Mouse (Mus musculus): ENCODE measurements at regions not wholly inside any gene's neighbourhood (a gene's known extent, or its start where the extent isn't known, plus 50 kb on each side); places are given as distances from the start of the nearest gene placed in this dataset.

DNA sequence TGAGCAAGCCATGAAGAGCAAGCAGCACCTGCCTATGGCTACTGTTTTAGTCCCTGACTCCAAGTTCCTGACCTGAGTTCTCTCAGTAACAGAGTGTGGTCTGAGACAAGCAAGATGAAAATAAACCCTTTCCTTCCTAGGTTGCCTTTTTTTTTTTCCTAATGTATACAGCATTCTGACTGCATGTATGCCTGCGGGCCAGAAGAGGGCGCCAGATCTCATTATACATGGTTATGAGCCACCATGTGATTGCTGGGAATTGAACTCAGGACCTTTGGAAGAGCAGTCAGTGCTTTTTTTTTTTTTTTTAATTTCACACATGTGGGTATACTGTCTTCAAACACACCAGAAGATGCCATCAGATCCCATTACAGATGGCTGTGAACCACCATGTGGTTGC, 69.3 kb upstream of the Usp24 start:
- Histone ChIP-seq H3K4me3 (ENCODE audit: control insufficient read depth in 1 of 2, insufficient read depth in 1 of 2, low read depth in 1 of 2, low read length in 2 of 2) (no peak overlapping the region), H3K27me3 (ENCODE audit: control insufficient read depth, insufficient read depth, low read length) (no peaks in the 10 kb centered on the region), H3K4me2 (ENCODE audit: low read length) (no peak overlapping the region), H3K4me1 (ENCODE audit: control insufficient read depth in 2 of 2, insufficient read depth in 2 of 2, low read length in 2 of 2) (0 out of 4 replicates have a peak, but pooled peaks cover 0 to 3% of the 10 kb centered on the region in 2 experiments), H3K9me3 (ENCODE audit: control insufficient read depth, low read length) (no peaks in the 10 kb centered on the region), H3K27ac (replicated peaks in 1 of 2; ENCODE audit: control insufficient read depth in 1 of 2, insufficient read depth in 1 of 2, low read depth in 2 of 2, low read length in 2 of 2) (no peak overlapping the region), H3K9ac (ENCODE audit: low read length) (no peak overlapping the region), H3K36me3 (ENCODE audit: control insufficient read depth, insufficient read depth, low read length) (no peaks in the 10 kb centered on the region)
- 69% methylated on average over 2 of the region's 2 CpGs for WGBS
- no peak for ATAC-seq (ENCODE audit: insufficient number of reproducible peaks, insufficient read depth, low FRiP score, low read depth)

DNA sequence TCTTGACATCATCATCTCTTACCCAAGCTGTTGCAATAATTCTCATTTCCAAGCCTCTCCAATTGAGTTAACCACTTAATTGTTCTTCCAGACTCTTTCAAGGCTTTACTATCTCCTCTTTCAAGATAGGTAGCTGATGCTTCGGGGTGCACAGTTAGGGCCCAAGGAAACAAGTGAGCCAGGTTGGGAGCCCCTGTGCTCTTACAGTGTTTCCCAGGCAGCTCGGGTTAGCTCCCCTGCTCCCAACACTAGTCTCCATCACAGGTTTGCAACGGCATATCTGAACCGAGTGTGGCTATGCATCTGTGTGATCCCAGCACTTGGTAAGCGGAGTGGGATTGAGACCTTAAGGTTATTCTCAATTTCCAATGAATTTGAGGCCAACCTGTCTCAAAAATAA, 68.6 kb upstream of the Usp24 start:
- H3K4me3 ChIP-seq (ENCODE audit: control insufficient read depth in 1 of 2, insufficient read depth in 1 of 2, low read depth in 1 of 2, low read length in 2 of 2) = no peak overlapping the region
- H3K4me1 ChIP-seq (ENCODE audit: control insufficient read depth in 2 of 2, insufficient read depth in 2 of 2, low read length in 2 of 2) = 0 out of 4 replicates have a peak, but pooled peaks cover 0 to 3% of the 10 kb centered on the region in 2 experiments
- H3K4me2 ChIP-seq (ENCODE audit: low read length) = no peak overlapping the region
- WGBS = 86% methylated on average over 5 of the region's 5 CpGs
- 0 out of 2 replicates have a peak, but pooled peaks cover 4% of the 10 kb centered on the region for H3K9me3 ChIP-seq (ENCODE audit: control insufficient read depth, low read length)
- no peaks in the 10 kb centered on the region for H3K36me3 ChIP-seq (ENCODE audit: control insufficient read depth, insufficient read depth, low read length)
- no peaks in the 10 kb centered on the region for H3K27me3 ChIP-seq (ENCODE audit: control insufficient read depth, insufficient read depth, low read length)
- H3K27ac ChIP-seq (replicated peaks in 1 of 2; ENCODE audit: control insufficient read depth in 1 of 2, insufficient read depth in 1 of 2, low read depth in 2 of 2, low read length in 2 of 2) = no peak overlapping the region
- ATAC-seq (ENCODE audit: insufficient number of reproducible peaks, insufficient read depth, low FRiP score, low read depth) = no peak
- H3K9ac ChIP-seq (ENCODE audit: low read length) = no peak overlapping the region

DNA sequence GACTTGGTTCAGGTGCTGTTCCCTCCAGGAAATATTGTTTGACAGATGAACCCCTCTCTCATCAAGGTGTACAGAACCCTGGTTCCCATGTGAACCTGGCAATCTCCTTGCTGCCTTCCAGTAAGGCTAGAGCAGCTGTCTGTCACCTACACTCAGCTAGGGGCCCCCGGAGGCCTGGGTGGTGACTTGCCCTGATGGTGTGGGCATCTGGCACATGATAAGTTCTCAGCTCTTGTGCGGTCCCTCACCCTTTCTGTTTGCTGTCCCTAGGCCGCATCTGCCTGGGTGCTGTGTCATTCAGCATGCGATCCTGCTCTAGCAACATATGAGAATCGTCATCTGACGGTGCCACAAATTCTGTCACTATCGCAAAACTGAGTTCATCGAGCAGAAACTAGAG, 67.7 kb upstream of the Usp24 start:
- 85% methylated on average over 8 of the region's 8 CpGs for WGBS
- Histone ChIP-seq H3K4me1 (ENCODE audit: control insufficient read depth in 2 of 2, insufficient read depth in 2 of 2, low read length in 2 of 2) (0 out of 4 replicates have a peak, but pooled peaks cover 0 to 3% of the 10 kb centered on the region in 2 experiments), H3K27ac (replicated peaks in 1 of 2; ENCODE audit: control insufficient read depth in 1 of 2, insufficient read depth in 1 of 2, low read depth in 2 of 2, low read length in 2 of 2) (no peak overlapping the region), H3K4me3 (ENCODE audit: control insufficient read depth in 1 of 2, insufficient read depth in 1 of 2, low read depth in 1 of 2, low read length in 2 of 2) (no peak overlapping the region), H3K4me2 (ENCODE audit: low read length) (no peak overlapping the region), H3K36me3 (ENCODE audit: control insufficient read depth, insufficient read depth, low read length) (no peaks in the 10 kb centered on the region), H3K9ac (ENCODE audit: low read length) (no peak overlapping the region), H3K27me3 (ENCODE audit: control insufficient read depth, insufficient read depth, low read length) (no peaks in the 10 kb centered on the region), H3K9me3 (ENCODE audit: control insufficient read depth, low read length) (0 out of 2 replicates have a peak, but pooled peaks cover 5% of the 10 kb centered on the region)
- no peak for ATAC-seq (ENCODE audit: insufficient number of reproducible peaks, insufficient read depth, low FRiP score, low read depth)

DNA sequence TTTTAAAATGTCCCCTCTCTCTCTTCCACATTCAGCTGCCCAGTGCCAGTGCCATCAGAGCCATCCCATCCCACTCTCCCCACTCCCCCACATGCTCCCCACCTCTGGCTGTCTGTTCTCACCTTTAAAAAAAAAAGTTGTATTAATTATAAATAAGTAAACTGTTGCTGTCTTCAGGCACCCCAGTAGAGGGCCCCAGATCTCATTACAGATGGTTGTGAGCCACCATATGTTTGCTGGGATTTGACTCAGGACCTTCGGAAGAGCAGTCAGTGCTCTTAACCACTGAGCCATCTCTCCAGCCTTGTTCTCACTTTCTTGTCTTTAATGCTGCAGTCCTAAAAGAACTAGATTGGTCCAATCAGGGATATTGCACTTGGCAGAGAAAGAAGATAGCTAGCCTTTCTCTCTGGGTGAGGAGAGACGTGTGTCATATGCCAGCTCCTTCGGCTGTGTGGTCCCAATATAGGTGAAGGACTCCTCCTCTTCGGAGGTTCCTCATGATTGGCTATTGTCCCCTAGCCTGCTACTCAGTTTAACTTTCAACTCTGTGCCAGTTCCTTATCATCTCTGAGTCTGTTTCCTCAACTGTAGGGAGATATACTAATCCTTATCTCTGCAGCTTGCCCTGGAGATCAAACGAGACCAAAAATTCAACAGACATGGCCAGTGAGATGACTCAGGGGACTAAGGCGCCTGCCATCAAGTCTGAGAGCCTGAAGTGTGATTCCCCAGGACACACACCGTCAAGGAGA, 66.8 kb upstream of the Usp24 start:
- Histone ChIP-seq H3K27ac (replicated peaks in 1 of 2; ENCODE audit: control insufficient read depth in 1 of 2, insufficient read depth in 1 of 2, low read depth in 2 of 2, low read length in 2 of 2) (no peak overlapping the region), H3K4me3 (ENCODE audit: control insufficient read depth in 1 of 2, insufficient read depth in 1 of 2, low read depth in 1 of 2, low read length in 2 of 2) (no peak overlapping the region), H3K36me3 (ENCODE audit: control insufficient read depth, insufficient read depth, low read length) (no peaks in the 10 kb centered on the region), H3K27me3 (ENCODE audit: control insufficient read depth, insufficient read depth, low read length) (no peaks in the 10 kb centered on the region), H3K4me1 (ENCODE audit: control insufficient read depth in 2 of 2, insufficient read depth in 2 of 2, low read length in 2 of 2) (0 out of 4 replicates have a peak, but pooled peaks cover 0 to 3% of the 10 kb centered on the region in 2 experiments), H3K9ac (ENCODE audit: low read length) (no peak overlapping the region), H3K9me3 (ENCODE audit: control insufficient read depth, low read length) (0 out of 2 replicates have a peak, but pooled peaks cover 5% of the 10 kb centered on the region), H3K4me2 (ENCODE audit: low read length) (no peak overlapping the region)
- 21% methylated on average over 7 of the region's 7 CpGs for WGBS
- no peak for ATAC-seq (ENCODE audit: insufficient number of reproducible peaks, insufficient read depth, low FRiP score, low read depth)

DNA sequence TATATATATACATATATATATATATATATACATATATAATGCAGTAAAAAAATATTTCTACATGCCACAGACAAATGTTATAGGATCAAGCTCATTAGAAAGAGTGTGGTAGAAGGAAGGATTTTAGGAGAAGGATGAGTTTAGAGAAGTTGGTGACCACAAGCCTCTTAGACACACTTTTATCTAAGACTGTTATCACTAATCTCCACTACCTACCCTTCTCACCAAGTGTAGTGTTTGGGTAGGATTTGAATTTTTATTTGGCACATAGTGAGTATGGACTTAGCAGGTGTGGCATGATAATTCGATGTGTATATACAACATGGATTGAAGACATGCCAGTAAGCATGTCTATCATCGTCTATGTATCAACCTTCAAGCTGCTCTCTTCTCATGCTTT, 66.0 kb upstream of the Usp24 start:
- H3K27me3 ChIP-seq (ENCODE audit: control insufficient read depth, insufficient read depth, low read length) = no peaks in the 10 kb centered on the region
- H3K4me3 ChIP-seq (ENCODE audit: control insufficient read depth in 1 of 2, insufficient read depth in 1 of 2, low read depth in 1 of 2, low read length in 2 of 2) = no peak overlapping the region
- 0 out of 4 replicates have a peak, but pooled peaks cover 0 to 3% of the 10 kb centered on the region in 2 experiments for H3K4me1 ChIP-seq (ENCODE audit: control insufficient read depth in 2 of 2, insufficient read depth in 2 of 2, low read length in 2 of 2)
- 88% methylated on average over 2 of the region's 2 CpGs for WGBS
- H3K27ac ChIP-seq (replicated peaks in 1 of 2; ENCODE audit: control insufficient read depth in 1 of 2, insufficient read depth in 1 of 2, low read depth in 2 of 2, low read length in 2 of 2) = no peak overlapping the region
- no peak for ATAC-seq (ENCODE audit: insufficient number of reproducible peaks, insufficient read depth, low FRiP score, low read depth)
- H3K9ac ChIP-seq (ENCODE audit: low read length) = no peak overlapping the region
- no peaks in the 10 kb centered on the region for H3K36me3 ChIP-seq (ENCODE audit: control insufficient read depth, insufficient read depth, low read length)
- 0 out of 2 replicates have a peak, but pooled peaks cover 5% of the 10 kb centered on the region for H3K9me3 ChIP-seq (ENCODE audit: control insufficient read depth, low read length)
- no peak overlapping the region for H3K4me2 ChIP-seq (ENCODE audit: low read length)

DNA sequence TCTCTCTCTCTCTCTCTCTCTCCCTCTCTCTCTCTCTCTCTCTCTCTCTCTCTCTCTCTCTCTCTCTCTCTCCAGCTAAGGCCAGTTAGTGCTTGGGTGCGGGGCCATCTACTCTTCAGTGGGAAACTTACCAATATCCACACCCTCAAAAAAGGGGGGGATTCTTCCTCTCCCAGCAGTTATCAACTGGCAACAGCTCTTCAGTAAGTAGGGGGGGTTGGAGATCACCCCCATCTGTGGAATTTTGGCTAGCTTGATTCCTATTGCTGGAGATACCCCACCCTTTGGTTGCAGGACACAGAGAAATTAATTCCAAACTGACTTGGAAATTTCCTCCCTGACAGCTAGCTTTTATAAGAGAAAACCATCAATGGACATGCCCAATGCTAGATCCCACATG, 64.6 kb upstream of the Usp24 start:
- 75% methylated on average over 1 of the region's 1 CpGs for WGBS
- no peak for ATAC-seq (ENCODE audit: insufficient number of reproducible peaks, insufficient read depth, low FRiP score, low read depth)

DNA sequence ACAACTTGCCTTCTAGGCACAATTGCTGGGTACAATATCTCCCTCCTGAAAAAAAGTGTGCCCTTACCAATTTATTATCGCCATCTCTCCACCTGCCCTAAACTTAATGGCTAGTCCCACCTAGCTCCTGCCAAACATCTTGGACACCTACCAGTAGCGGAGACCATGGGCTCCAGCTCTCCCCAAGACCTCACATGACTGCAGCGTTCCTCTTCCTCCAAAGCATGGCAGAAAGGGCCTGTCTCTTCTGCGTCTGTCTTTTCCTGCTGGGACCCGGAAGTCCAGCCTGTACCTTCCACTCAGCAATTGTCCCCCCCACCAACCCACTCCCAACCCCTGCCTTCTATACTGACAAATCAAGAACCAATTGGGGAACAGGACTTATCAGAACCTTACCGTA, 63.1 kb upstream of the Usp24 start:
- no peak for ATAC-seq (ENCODE audit: insufficient number of reproducible peaks, insufficient read depth, low FRiP score, low read depth)
- Histone ChIP-seq H3K4me3 (ENCODE audit: control insufficient read depth in 1 of 2, insufficient read depth in 1 of 2, low read depth in 1 of 2, low read length in 2 of 2) (no peak overlapping the region), H3K4me2 (ENCODE audit: low read length) (no peak overlapping the region), H3K27me3 (ENCODE audit: control insufficient read depth, insufficient read depth, low read length) (no peaks in the 10 kb centered on the region), H3K4me1 (ENCODE audit: control insufficient read depth in 2 of 2, insufficient read depth in 2 of 2, low read length in 2 of 2) (peaks cover 9 to 27% of the 10 kb centered on the region in 2 experiments), H3K27ac (replicated peaks in 1 of 2; ENCODE audit: control insufficient read depth in 1 of 2, insufficient read depth in 1 of 2, low read depth in 2 of 2, low read length in 2 of 2) (no peak overlapping the region), H3K9me3 (ENCODE audit: control insufficient read depth, low read length) (0 out of 2 replicates have a peak, but pooled peaks cover 5% of the 10 kb centered on the region), H3K36me3 (ENCODE audit: control insufficient read depth, insufficient read depth, low read length) (no peaks in the 10 kb centered on the region), H3K9ac (ENCODE audit: low read length) (no peak overlapping the region)
- WGBS = 85% methylated on average over 6 of the region's 6 CpGs

More for the DNA sequence above, 64.6 kb upstream of the Usp24 start:
- Histone ChIP-seq H3K27me3 (ENCODE audit: control insufficient read depth, insufficient read depth, low read length) (no peaks in the 10 kb centered on the region), H3K36me3 (ENCODE audit: control insufficient read depth, insufficient read depth, low read length) (no peaks in the 10 kb centered on the region), H3K27ac (replicated peaks in 1 of 2; ENCODE audit: control insufficient read depth in 1 of 2, insufficient read depth in 1 of 2, low read depth in 2 of 2, low read length in 2 of 2) (no peak overlapping the region), H3K4me1 (ENCODE audit: control insufficient read depth in 2 of 2, insufficient read depth in 2 of 2, low read length in 2 of 2) (peaks cover 4 to 14% of the 10 kb centered on the region in 2 experiments), H3K9ac (ENCODE audit: low read length) (no peak overlapping the region), H3K4me2 (ENCODE audit: low read length) (no peak overlapping the region), H3K4me3 (ENCODE audit: control insufficient read depth in 1 of 2, insufficient read depth in 1 of 2, low read depth in 1 of 2, low read length in 2 of 2) (no peak overlapping the region), H3K9me3 (ENCODE audit: control insufficient read depth, low read length) (0 out of 2 replicates have a peak, but pooled peaks cover 5% of the 10 kb centered on the region)

Measured in heart, embryonic 14.5 days (tissue).